In the genomic region with DNA sequence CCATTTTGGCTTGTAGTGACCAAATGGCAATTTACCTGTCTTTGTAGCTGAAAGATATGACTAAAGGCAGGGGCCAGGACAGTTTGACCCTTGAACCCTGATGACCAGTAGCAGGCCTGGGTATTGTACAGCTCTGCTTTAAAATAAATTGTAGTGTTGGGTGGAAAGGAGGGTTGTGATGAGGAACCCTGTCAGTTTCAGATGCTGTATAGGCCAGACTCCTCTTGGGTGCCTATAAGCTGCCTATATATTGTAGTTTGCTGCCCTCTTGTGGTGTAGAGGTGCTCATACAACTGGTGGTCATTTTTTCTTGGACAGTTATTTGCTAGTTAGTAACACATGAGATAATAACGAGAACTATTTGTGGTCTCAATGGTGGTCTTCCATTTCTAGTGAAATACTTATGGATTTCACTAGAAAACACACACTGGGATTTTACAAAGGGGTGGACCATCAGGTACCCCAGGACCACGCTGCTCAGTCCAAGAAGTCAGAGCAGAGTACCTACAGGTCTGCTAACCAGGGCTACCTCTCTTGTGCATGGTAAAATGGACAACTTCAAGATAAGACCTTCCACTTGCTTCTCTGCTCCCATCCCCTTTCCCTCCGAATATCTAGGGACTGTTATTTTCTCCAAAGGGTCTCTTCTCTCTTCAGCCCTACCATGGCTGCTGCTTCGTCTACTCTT, we compare ENCODE assay signal across 9 mouse cellular contexts. TPM values are rescaled to one million over a fixed set of nuclear protein-coding genes. Genes with fewer than 3 reads are reported as not detected.
DNase-seq lines count a peak whose midpoint lies in the region; ATAC-seq and TF ChIP-seq lines count a peak whose summit lies in the region.
"Had no signal": no experiment of that assay in that cellular context is flagged by ENCODE, and none has a peak within 500 bp of the region (broad histone marks: within the 10 kb centered on the region; RNA-seq: fewer than 3 reads in every experiment).

No protein-coding gene starts in this region.

- H3K4me3 ChIP-seq in forebrain, embryonic 14.5 days (ENCODE audit: low read depth, low read length): no peak overlapping the region
- no peak overlapping the region for H3K4me3 ChIP-seq in hindbrain, postnatal 0 days (ENCODE audit: low read length)
- H3K4me3 ChIP-seq in stomach, embryonic 15.5 days (replicated peaks): no peak overlapping the region

- peak; percentile 82 for ATAC-seq in frontal cortex, adult (ENCODE audit: low TSS enrichment)
- ATAC-seq in forebrain, embryonic 14.5 days: peak; percentile 91
- peak; percentile 91 for ATAC-seq in hindbrain, postnatal 0 days
- ATAC-seq in stomach, embryonic 15.5 days (ENCODE audit: insufficient read depth, low FRiP score, low read depth): peak; percentile 61

- 58% methylated on average over 4 of the region's 4 CpGs for WGBS in forebrain, embryonic 14.5 days
- 52% methylated on average over 4 of the region's 4 CpGs for WGBS in hindbrain, postnatal 0 days
- 46% methylated on average over 4 of the region's 4 CpGs for WGBS in stomach, embryonic 15.5 days

- no peaks in the 10 kb centered on the region for H3K4me1 ChIP-seq in forebrain, embryonic 14.5 days (ENCODE audit: control insufficient read depth, insufficient read depth, low read length)
- no peaks in the 10 kb centered on the region; the same call in 1 of the 2 replicates for H3K4me1 ChIP-seq in hindbrain, postnatal 0 days (ENCODE audit: insufficient read depth, low read length)
- peaks cover 16% of the 10 kb centered on the region for H3K4me1 ChIP-seq in stomach, embryonic 15.5 days

- H3K36me3 ChIP-seq in forebrain, embryonic 14.5 days (ENCODE audit: control insufficient read depth, insufficient read depth, low read length): peaks cover 27% of the 10 kb centered on the region
- H3K36me3 ChIP-seq in hindbrain, postnatal 0 days (ENCODE audit: insufficient read depth, low read length): peaks cover 29% of the 10 kb centered on the region; the same call in 1 of the 2 replicates
- no peaks in the 10 kb centered on the region for H3K36me3 ChIP-seq in stomach, embryonic 15.5 days

- no peaks in the 10 kb centered on the region for H3K27me3 ChIP-seq in forebrain, embryonic 14.5 days (replicated peaks; ENCODE audit: control insufficient read depth, insufficient read depth, low read length)
- no peaks in the 10 kb centered on the region for H3K27me3 ChIP-seq in hindbrain, postnatal 0 days (ENCODE audit: insufficient read depth, low read length)
- no peaks in the 10 kb centered on the region for H3K27me3 ChIP-seq in stomach, embryonic 15.5 days (replicated peaks)

- H3K27ac ChIP-seq in forebrain, embryonic 14.5 days (ENCODE audit: low read depth, low read length): no peak overlapping the region
- H3K27ac ChIP-seq in hindbrain, postnatal 0 days: no peak overlapping the region
- no peak overlapping the region for H3K27ac ChIP-seq in stomach, embryonic 15.5 days

- no peaks in the 10 kb centered on the region for H3K9me3 ChIP-seq in forebrain, embryonic 14.5 days (replicated peaks; ENCODE audit: control insufficient read depth, low read length)
- no peaks in the 10 kb centered on the region for H3K9me3 ChIP-seq in hindbrain, postnatal 0 days (ENCODE audit: low read length)
- no peaks in the 10 kb centered on the region for H3K9me3 ChIP-seq in stomach, embryonic 15.5 days

- no peak for DNase-seq in frontal cortex, postnatal 14 days (ENCODE audit: low spot score in 2 of 2)
- DNase-seq in cerebellum, adult 11-12 months: peak; percentile 56
- peak; percentile 91 for DNase-seq in forebrain, embryonic 14.5 days (ENCODE audit: low spot score)
- peak; percentile 91 for DNase-seq in hindbrain, postnatal 0 days (ENCODE audit: low spot score)
- peak; percentile 25 to 43 for DNase-seq in left cerebral cortex, adult 18-20 months (ENCODE audit: low spot score in 2 of 2)
- peak; percentile 82 for DNase-seq in mesoderm, embryonic 11.5 days (ENCODE audit: low read depth, low spot score)

- H3K4me2 ChIP-seq in forebrain, embryonic 14.5 days (ENCODE audit: low read length): no peak overlapping the region
- no peak overlapping the region for H3K4me2 ChIP-seq in hindbrain, postnatal 0 days (ENCODE audit: low read depth, low read length)
- no peak overlapping the region for H3K4me2 ChIP-seq in stomach, embryonic 15.5 days

- H3K9ac ChIP-seq in forebrain, embryonic 14.5 days (ENCODE audit: low read length): no peak overlapping the region
- no peak overlapping the region for H3K9ac ChIP-seq in hindbrain, postnatal 0 days (replicated peaks; ENCODE audit: low read length)
- no peak overlapping the region for H3K9ac ChIP-seq in stomach, embryonic 15.5 days

- TF ChIP-seq CTCF in hindbrain, postnatal 0 days (IDR thresholded peaks at IDR 0.05; ENCODE audit: low read depth): peak; percentile 88

RNA-seq across cellular contexts. Expression of gene Scgb1a1, which starts 22.6 kb away (rescaled TPM):
- polyA plus RNA-seq in forebrain, embryonic 14.5 days (2014; fragmentation: Nextera tagmentation; extraction: Ambion mirVana): not detected in 2 replicates
- not detected in 2 replicates for total RNA-seq in hindbrain, postnatal 0 days (2014; rRNA removed)
- not detected in 2 replicates for polyA plus RNA-seq in hindbrain, postnatal 0 days (2015; fragmentation: Nextera tagmentation; extraction: Ambion mirVana)
- total RNA-seq in left cerebral cortex, adult 18-20 months (2021): not detected
- polyA plus RNA-seq in stomach, embryonic 15.5 days (2015; fragmentation: Nextera tagmentation; extraction: Ambion mirVana): not detected in 2 replicates
- total RNA-seq: left cerebral cortex, postnatal 36 days had no signal

RNA-seq across cellular contexts. Expression of gene Asrgl1, which starts 25.1 kb away (rescaled TPM):
- 24.4 and 38.6 TPM in 2 replicates for polyA plus RNA-seq in forebrain, embryonic 14.5 days (2014; fragmentation: Nextera tagmentation; extraction: Ambion mirVana)
- total RNA-seq in hindbrain, postnatal 0 days (2014; rRNA removed): 27.5 and 30.8 TPM in 2 replicates
- polyA plus RNA-seq in hindbrain, postnatal 0 days (2015; fragmentation: Nextera tagmentation; extraction: Ambion mirVana): 50.0 and 62.4 TPM in 2 replicates
- total RNA-seq in left cerebral cortex, adult 18-20 months (2021): 100 to 1,000 TPM; 131 to 136 TPM
- 13.7 and 16.4 TPM in 2 replicates for polyA plus RNA-seq in stomach, embryonic 15.5 days (2015; fragmentation: Nextera tagmentation; extraction: Ambion mirVana)

Comparison
In these comparisons a context has a peak if more than half of its experiments do, and no peak if none do; other contexts are left out.
1. DNase-seq: peak in cerebellum, adult 11-12 months (single experiment), forebrain, embryonic 14.5 days (single experiment), hindbrain, postnatal 0 days (single experiment), left cerebral cortex, adult 18-20 months (2 of 2) and mesoderm, embryonic 11.5 days (single experiment); none in frontal cortex, postnatal 14 days (0 of 2).
2. Peak in every context shown above with its lines, with median percentiles within 50 percentile points of each other: ATAC-seq.